Comparison of ENCODE assay signal across 8 mouse cellular contexts in the genomic region with DNA sequence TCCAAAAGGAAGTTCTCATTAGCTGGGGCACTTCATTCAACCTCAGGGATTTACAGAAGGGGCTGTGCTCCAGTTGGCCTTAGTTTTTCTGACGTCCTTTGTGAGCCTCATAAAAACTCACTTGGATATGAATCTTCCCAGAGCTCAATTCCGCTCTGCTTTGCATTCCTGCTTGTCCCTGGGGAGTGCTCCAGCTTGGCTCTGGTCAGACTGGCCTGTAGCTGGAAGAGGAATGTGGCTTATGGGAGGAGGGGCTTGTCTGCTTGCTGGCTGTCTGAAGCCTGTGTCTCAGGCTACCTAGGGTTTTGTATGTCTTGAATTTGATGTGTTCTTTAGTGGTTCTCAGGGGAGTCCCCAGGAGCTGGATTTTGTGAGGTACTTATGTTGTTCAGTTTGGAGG. TPM values are rescaled to one million over a fixed set of nuclear protein-coding genes. Genes with fewer than 3 reads are reported as not detected.
DNase-seq lines count a peak whose midpoint lies in the region; ATAC-seq and TF ChIP-seq lines count a peak whose summit lies in the region.

No protein-coding gene starts in this region.

- peak overlapping the region; percentile 78 for H3K27ac ChIP-seq in heart, embryonic 13.5 days (replicated peaks)
- H3K27ac ChIP-seq in neural tube, embryonic 12.5 days = no peak overlapping the region
- no peak overlapping the region for H3K27ac ChIP-seq in thymus, adult 2 months (ENCODE audit: control insufficient read depth, insufficient read depth, low read length)

- no peak overlapping the region for H3K4me3 ChIP-seq in heart, embryonic 13.5 days
- H3K4me3 ChIP-seq in neural tube, embryonic 12.5 days = no peak overlapping the region
- H3K4me3 ChIP-seq in thymus, adult 2 months (ENCODE audit: control insufficient read depth, insufficient read depth, low read length) = no peak overlapping the region

- no peaks in the 10 kb centered on the region for H3K36me3 ChIP-seq in heart, embryonic 13.5 days
- no peaks in the 10 kb centered on the region for H3K36me3 ChIP-seq in neural tube, embryonic 12.5 days
- H3K36me3 ChIP-seq in thymus, adult 2 months (ENCODE audit: control insufficient read depth, insufficient read depth, low read length) = no peaks in the 10 kb centered on the region

- TF ChIP-seq CTCF in thymus, adult 2 months (IDR thresholded peaks at IDR 0.05; ENCODE audit: borderline replicate concordance, control insufficient read depth, extremely low read depth, insufficient read depth, low read length, poor library complexity) = no peak

- H3K27me3 ChIP-seq in heart, embryonic 13.5 days (replicated peaks) = no peaks in the 10 kb centered on the region
- H3K27me3 ChIP-seq in neural tube, embryonic 12.5 days (replicated peaks) = no peaks in the 10 kb centered on the region
- no peaks in the 10 kb centered on the region for H3K27me3 ChIP-seq in thymus, adult 2 months (ENCODE audit: control insufficient read depth, insufficient read depth, low read length)

- no peak overlapping the region for H3K4me2 ChIP-seq in heart, embryonic 13.5 days
- H3K4me2 ChIP-seq in neural tube, embryonic 12.5 days (replicated peaks) = no peak overlapping the region

- peak; percentile 55 for DNase-seq in adrenal gland, postnatal 14 days
- no peak for DNase-seq in adrenal gland, adult 8-10 months
- DNase-seq in embryo, embryonic 10.5 days (ENCODE audit: low spot score) = peak; percentile 76
- peak; percentile 86 for DNase-seq in kidney, postnatal 10 days
- no peak for DNase-seq in thymus, adult 2 months
- DNase-seq in cerebellum, postnatal 36 days = no peak

- H3K9ac ChIP-seq in heart, embryonic 13.5 days = no peak overlapping the region
- H3K9ac ChIP-seq in neural tube, embryonic 12.5 days = no peak overlapping the region

- no peaks in the 10 kb centered on the region for H3K9me3 ChIP-seq in heart, embryonic 13.5 days
- no peaks in the 10 kb centered on the region for H3K9me3 ChIP-seq in neural tube, embryonic 12.5 days

- whole genome bisulfite sequencing in heart, embryonic 13.5 days = 5% methylated on average over 2 of the region's 2 CpGs
- 11% methylated on average over 2 of the region's 2 CpGs for WGBS in neural tube, embryonic 12.5 days
- WGBS in thymus, adult 2 months = 91% methylated on average over 2 of the region's 2 CpGs

- no peak for TF ChIP-seq POLR2A in thymus, adult 2 months (IDR thresholded peaks at IDR 0.05; ENCODE audit: control insufficient read depth, extremely low read depth, insufficient read depth, low read length, poor library complexity)

- ATAC-seq in heart, embryonic 13.5 days (ENCODE audit: extremely low read depth, insufficient number of reproducible peaks, low FRiP score, low TSS enrichment) = no peak
- ATAC-seq in neural tube, embryonic 12.5 days (ENCODE audit: low FRiP score, low read depth) = peak; percentile 66

- H3K4me1 ChIP-seq in heart, embryonic 13.5 days = peaks cover 12% of the 10 kb centered on the region
- no peaks in the 10 kb centered on the region; the same call in 1 of the 2 replicates for H3K4me1 ChIP-seq in neural tube, embryonic 12.5 days
- no peaks in the 10 kb centered on the region; the same call in 1 of the 2 replicates for H3K4me1 ChIP-seq in thymus, adult 2 months (replicated peaks; ENCODE audit: control insufficient read depth, insufficient read depth, low read length)

RNA-seq across cellular contexts. Expression of a gene that starts 36.4 kb away (rescaled TPM):
- 74.9 and 80.4 TPM in 2 replicates for total RNA-seq in adrenal gland, postnatal 14 days (2021)
- total RNA-seq in adrenal gland, adult 8-10 months (2022) = 100 to 1,000 TPM in 1 of 4 experiments, 10 to 100 TPM in 3; 82.4 to 120 (median 95.1) TPM
- 24.0 and 26.6 TPM in 2 replicates for polyA plus RNA-seq in heart, embryonic 13.5 days (2015; fragmentation: Nextera tagmentation; extraction: Ambion mirVana)
- 126 and 169 TPM in 2 replicates for polyA plus RNA-seq in neural tube, embryonic 12.5 days (2016; fragmentation: Nextera tagmentation; extraction: Ambion mirVana)
- polyA plus RNA-seq in thymus, adult 2 months (2012; rRNA removed) = 31.2 and 37.2 TPM in 2 replicates

Comparison
In these comparisons a context has a peak if more than half of its experiments do, and no peak if none do; other contexts are left out.
1. DNase-seq: peak in adrenal gland, postnatal 14 days (single experiment), embryo, embryonic 10.5 days (single experiment) and kidney, postnatal 10 days (single experiment); none in adrenal gland, adult 8-10 months (single experiment), thymus, adult 2 months (single experiment) and cerebellum, postnatal 36 days (0 of 2).